Mouse (Mus musculus): ENCODE data around the gene Lrp5. TPM values are rescaled to one million over a fixed set of nuclear protein-coding genes. Genes with fewer than 3 reads are reported as not detected.

Gene Lrp5
- 17.0 and 24.2 TPM in 2 replicates for polyA plus RNA-seq (2012; ENCODE audit: insufficient read depth, insufficient read length, missing spikeins)

- Histone ChIP-seq H3K4me3 (ENCODE audit: insufficient read depth, low read length) (peak within 1 kb of the TSS; percentile 88), H3K4me1 (ENCODE audit: control insufficient read depth, insufficient read depth, low read length) (peaks cover 30% of the 10 kb centered on the region), H3K27ac (ENCODE audit: insufficient read depth, low read depth, low read length) (peak within 1 kb of the TSS; percentile 84)
- TF ChIP-seq CTCF (IDR thresholded peaks at IDR 0.05; ENCODE audit: low read depth, low read length) (no peak), POLR2A (IDR thresholded peaks at IDR 0.05; ENCODE audit: borderline replicate concordance, low read depth, low read length) (no peak)
Measured at GRCm38 (mm10) chr19:3686215-3686894, at the start of gene Lrp5. Lrp5 (minus strand) TSS chr19:3686564.

DNA sequence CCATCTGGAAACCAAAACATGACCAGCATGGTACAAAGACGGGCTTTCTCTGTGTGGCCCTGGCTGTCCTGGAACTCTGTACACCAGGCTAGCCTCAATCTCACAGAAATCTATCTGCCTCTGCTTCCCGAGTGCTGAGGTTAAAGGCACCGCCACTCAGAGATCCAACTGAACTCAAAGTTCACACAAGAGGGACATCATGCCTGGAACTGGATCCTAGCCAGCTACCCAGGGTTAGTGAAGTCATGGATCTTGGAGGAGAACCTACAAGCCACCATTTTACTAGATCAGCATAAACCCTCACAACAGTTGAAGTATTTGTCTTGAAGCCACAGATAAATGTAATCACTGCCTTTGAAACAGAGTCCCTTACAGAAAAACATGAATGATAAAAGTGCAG, 49.6 kb upstream of the Lrp5 start:
- H3K4me3 ChIP-seq (ENCODE audit: insufficient read depth, low read length) = no peak overlapping the region
- no peaks in the 10 kb centered on the region for H3K4me1 ChIP-seq (ENCODE audit: control insufficient read depth, insufficient read depth, low read length)
- TF ChIP-seq CTCF (IDR thresholded peaks at IDR 0.05; ENCODE audit: low read depth, low read length) (no peak), POLR2A (IDR thresholded peaks at IDR 0.05; ENCODE audit: borderline replicate concordance, low read depth, low read length) (no peak)
- no peak overlapping the region for H3K27ac ChIP-seq (ENCODE audit: insufficient read depth, low read depth, low read length)

DNA sequence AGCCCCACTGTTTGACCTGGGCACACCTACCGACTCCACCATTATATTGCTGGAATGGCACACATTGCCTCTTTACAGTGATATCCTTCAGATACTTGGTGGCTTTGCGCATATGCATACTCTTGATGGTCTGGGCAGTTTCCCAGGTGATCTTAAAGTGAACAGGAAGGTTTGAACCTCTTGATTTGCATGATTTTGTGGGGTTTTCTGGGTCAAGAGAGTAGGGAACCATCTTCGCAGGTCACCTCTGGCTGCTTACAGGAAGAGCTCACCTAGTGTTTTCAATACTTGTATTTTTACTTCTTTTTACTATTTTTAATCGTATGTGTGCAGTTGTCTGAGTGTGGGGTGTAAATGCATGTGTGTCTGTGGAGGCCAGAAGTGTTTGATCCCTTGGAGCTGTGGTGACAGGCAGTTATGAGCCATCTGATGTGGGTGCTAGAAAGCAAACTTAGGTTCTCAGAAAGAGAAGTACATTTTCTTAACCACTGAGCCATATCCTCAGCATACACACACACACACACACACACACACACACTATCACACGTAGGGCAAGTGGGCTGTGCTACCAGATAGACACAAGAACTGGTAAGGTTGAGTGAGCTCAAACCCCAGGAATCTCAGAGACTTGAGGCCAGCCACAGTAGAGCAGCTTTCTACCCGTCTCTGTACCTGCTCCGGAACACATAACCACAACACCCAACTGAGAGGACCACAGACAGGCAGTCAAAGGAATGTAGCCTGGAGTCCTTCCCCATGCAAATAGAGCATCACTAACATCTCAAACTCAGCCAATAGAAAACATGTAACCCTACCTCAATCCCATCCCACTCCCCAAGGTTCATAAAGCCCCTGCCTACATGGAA, 44.6 kb upstream of the Lrp5 start:
- H3K27ac ChIP-seq (ENCODE audit: insufficient read depth, low read depth, low read length) = no peak overlapping the region
- TF ChIP-seq CTCF (IDR thresholded peaks at IDR 0.05; ENCODE audit: low read depth, low read length) = no peak
- TF ChIP-seq POLR2A (IDR thresholded peaks at IDR 0.05; ENCODE audit: borderline replicate concordance, low read depth, low read length) = no peak

DNA sequence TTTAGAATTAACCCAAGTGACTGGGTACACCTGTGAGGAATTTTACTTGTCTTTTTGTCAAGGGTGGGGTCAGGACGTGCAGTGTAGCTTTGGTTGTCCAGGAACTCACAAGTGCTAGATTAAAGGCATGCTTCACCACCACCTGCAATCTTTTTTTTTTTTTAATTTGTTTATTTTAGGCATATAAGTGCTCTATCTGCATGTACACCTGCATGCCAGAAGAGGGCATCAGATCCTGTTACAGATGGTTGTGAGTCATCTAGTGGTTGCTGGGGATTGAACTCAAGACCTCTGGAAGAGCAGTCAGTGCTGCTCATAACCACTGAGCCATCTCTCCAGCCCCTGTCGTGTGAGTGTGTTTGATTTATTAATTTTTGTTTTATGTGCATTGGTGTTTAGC, 42.5 kb upstream of the Lrp5 start:
- TF ChIP-seq POLR2A (IDR thresholded peaks at IDR 0.05; ENCODE audit: borderline replicate concordance, low read depth, low read length) (no peak), CTCF (IDR thresholded peaks at IDR 0.05; ENCODE audit: low read depth, low read length) (no peak)
- no peaks in the 10 kb centered on the region for H3K4me1 ChIP-seq (ENCODE audit: control insufficient read depth, insufficient read depth, low read length)
- H3K4me3 ChIP-seq (ENCODE audit: insufficient read depth, low read length) = no peak overlapping the region
- H3K27ac ChIP-seq (ENCODE audit: insufficient read depth, low read depth, low read length) = no peak overlapping the region

More for the DNA sequence above, 44.6 kb upstream of the Lrp5 start:
- no peaks in the 10 kb centered on the region for H3K4me1 ChIP-seq (ENCODE audit: control insufficient read depth, insufficient read depth, low read length)
- H3K4me3 ChIP-seq (ENCODE audit: insufficient read depth, low read length) = no peak overlapping the region

- no peak overlapping the region for H3K27ac ChIP-seq (ENCODE audit: insufficient read depth, low read depth, low read length)
- H3K4me1 ChIP-seq (ENCODE audit: control insufficient read depth, insufficient read depth, low read length) = no peaks in the 10 kb centered on the region
- TF ChIP-seq POLR2A (IDR thresholded peaks at IDR 0.05; ENCODE audit: borderline replicate concordance, low read depth, low read length) (no peak), CTCF (IDR thresholded peaks at IDR 0.05; ENCODE audit: low read depth, low read length) (peak; percentile 48; the same call in 1 of the 2 replicates)
- no peak overlapping the region for H3K4me3 ChIP-seq (ENCODE audit: insufficient read depth, low read length)
Measured at GRCm38 (mm10) chr19:3724779-3725178, 38.4 kb upstream of the Lrp5 start.

GRCm38 (mm10) chr19:3723904-3724303, 37.5 kb upstream of the Lrp5 start:
- no peak overlapping the region for H3K27ac ChIP-seq (ENCODE audit: insufficient read depth, low read depth, low read length)
- TF ChIP-seq CTCF (IDR thresholded peaks at IDR 0.05; ENCODE audit: low read depth, low read length) = peak; percentile 56
- no peak for TF ChIP-seq POLR2A (IDR thresholded peaks at IDR 0.05; ENCODE audit: borderline replicate concordance, low read depth, low read length)
- H3K4me1 ChIP-seq (ENCODE audit: control insufficient read depth, insufficient read depth, low read length) = peaks cover 2% of the 10 kb centered on the region; the same call in 1 of the 2 replicates
- H3K4me3 ChIP-seq (ENCODE audit: insufficient read depth, low read length) = no peak overlapping the region

DNA sequence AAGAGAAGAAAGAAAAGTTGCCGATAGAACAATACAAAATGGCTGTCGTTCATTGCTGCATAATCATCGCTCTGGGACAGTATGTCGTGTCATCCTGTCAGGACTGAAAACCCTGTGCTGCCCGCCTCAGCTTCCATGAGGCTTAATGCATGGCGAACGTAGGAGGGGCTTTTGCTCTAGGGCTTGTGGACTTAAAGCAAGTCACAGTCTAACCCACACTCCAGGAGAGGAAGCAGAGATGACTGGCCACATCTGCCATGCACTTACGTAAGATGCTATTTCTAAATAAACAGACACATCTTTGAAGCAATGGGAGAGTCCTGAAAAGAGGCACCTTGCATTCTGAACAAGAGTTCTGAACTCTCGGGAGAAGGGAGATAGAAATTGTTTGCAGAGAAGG, 36.8 kb upstream of the Lrp5 start:
- Histone ChIP-seq H3K4me3 (ENCODE audit: insufficient read depth, low read length) (no peak overlapping the region), H3K27ac (ENCODE audit: insufficient read depth, low read depth, low read length) (no peak overlapping the region), H3K4me1 (ENCODE audit: control insufficient read depth, insufficient read depth, low read length) (peaks cover 5% of the 10 kb centered on the region; the same call in 1 of the 2 replicates)
- TF ChIP-seq CTCF (IDR thresholded peaks at IDR 0.05; ENCODE audit: low read depth, low read length) (no peak), POLR2A (IDR thresholded peaks at IDR 0.05; ENCODE audit: borderline replicate concordance, low read depth, low read length) (no peak)

DNA sequence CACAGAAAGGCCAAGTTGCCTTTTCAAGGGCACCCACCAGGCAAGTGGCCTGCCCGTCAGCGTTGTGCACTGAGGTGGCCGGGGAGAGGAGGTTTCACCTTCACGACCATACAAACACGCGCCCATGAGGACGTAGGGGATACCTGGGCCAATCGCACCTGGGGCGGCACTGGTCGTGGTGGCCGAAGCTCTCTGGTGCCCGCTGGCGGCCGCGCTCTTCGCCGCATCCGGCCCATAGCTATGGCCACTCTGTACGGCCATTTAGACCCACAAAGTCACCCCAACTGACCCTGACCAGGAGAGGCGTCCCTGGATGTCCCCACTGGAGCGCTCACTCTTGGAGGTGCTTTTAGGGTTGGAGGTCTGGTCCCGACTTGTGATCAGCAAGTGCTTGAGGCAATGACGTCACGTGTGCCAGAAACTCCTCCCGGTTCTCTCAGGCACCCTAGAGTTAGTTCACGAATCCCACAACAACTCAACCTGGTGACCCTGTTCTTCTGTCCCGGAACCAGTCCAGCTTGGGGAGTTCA, 33.1 kb upstream of the Lrp5 start:
- Histone ChIP-seq H3K27ac (ENCODE audit: insufficient read depth, low read depth, low read length) (no peak overlapping the region), H3K4me3 (ENCODE audit: insufficient read depth, low read length) (peak overlapping the region; percentile 71), H3K4me1 (ENCODE audit: control insufficient read depth, insufficient read depth, low read length) (peaks cover 5% of the 10 kb centered on the region; the same call in 1 of the 2 replicates)
- peak; percentile 80 for TF ChIP-seq CTCF (IDR thresholded peaks at IDR 0.05; ENCODE audit: low read depth, low read length)
- TF ChIP-seq POLR2A (IDR thresholded peaks at IDR 0.05; ENCODE audit: borderline replicate concordance, low read depth, low read length) = no peak

GRCm38 (mm10) chr19:3718481-3719361, 32.4 kb upstream of the Lrp5 start:
- H3K4me1 ChIP-seq (ENCODE audit: control insufficient read depth, insufficient read depth, low read length) = peaks cover 5% of the 10 kb centered on the region; the same call in 1 of the 2 replicates
- peak overlapping the region; percentile 71 for H3K4me3 ChIP-seq (ENCODE audit: insufficient read depth, low read length)
- H3K27ac ChIP-seq (ENCODE audit: insufficient read depth, low read depth, low read length) = no peak overlapping the region
- TF ChIP-seq POLR2A (IDR thresholded peaks at IDR 0.05; ENCODE audit: borderline replicate concordance, low read depth, low read length) (no peak), CTCF (IDR thresholded peaks at IDR 0.05; ENCODE audit: low read depth, low read length) (no peak)
